Mouse (Mus musculus) midbrain, embryonic 13.5 days (tissue): ENCODE data around the gene Ilk. TPM values are rescaled to one million over a fixed set of nuclear protein-coding genes. Genes with fewer than 3 reads are reported as not detected.

Experiments used
- ATAC-seq: fragments of 200-750 bp; cut with Nextera tagmentation; 2 replicates; pipeline ENCODE4 v1.8.0; 2017; ENCODE audit warnings: mild to moderate bottlenecking, moderate TSS enrichment, moderate library complexity
- H3K27ac ChIP-seq: fragments of 300-500 bp; sonication (generic); 2 replicates; pipeline ENCODE4 v1.5.1; 2015; ENCODE audit warnings: inconsistent platforms, mild to moderate bottlenecking, moderate library complexity
- H3K27me3 ChIP-seq: fragments of 300-500 bp; sonication (generic); 2 replicates; pipeline ENCODE4 v1.6.1; 2015; ENCODE audit warnings: mild to moderate bottlenecking, inconsistent platforms
- H3K36me3 ChIP-seq: fragments of 300-500 bp; sonication (generic); 2 replicates; pipeline ENCODE4 v1.6.1; 2015; ENCODE audit warnings: mild to moderate bottlenecking, inconsistent platforms
- H3K4me1 ChIP-seq: fragments of 300-500 bp; sonication (generic); replicated peaks from 2 replicates; pipeline ENCODE4 v1.6.1; 2015; ENCODE audit warnings: inconsistent platforms
- H3K4me2 ChIP-seq: fragments of 300-500 bp; sonication (generic); replicated peaks from 2 replicates; pipeline ENCODE4 v1.6.1; 2015; ENCODE audit warnings: moderate library complexity, mild to moderate bottlenecking, inconsistent platforms
- H3K4me3 ChIP-seq: fragments of 300-500 bp; sonication (generic); replicated peaks from 2 replicates; pipeline ENCODE4 v1.5.1; 2015; ENCODE audit warnings: mild to moderate bottlenecking, inconsistent platforms
- H3K9ac ChIP-seq: fragments of 300-500 bp; sonication (generic); replicated peaks from 2 replicates; pipeline ENCODE4 v1.6.1; 2015; ENCODE audit warnings: mild to moderate bottlenecking, inconsistent platforms
- H3K9me3 ChIP-seq: fragments of 300-500 bp; sonication (generic); 2 replicates; pipeline ENCODE4 v1.6.1; 2016; ENCODE audit warnings: mild to moderate bottlenecking, inconsistent platforms
- WGBS: fragments of 180-500 bp; shearing (Covaris S2); methylation state at CpG from one replicate; pipeline ENCODE4 v1.1.7; 2015; 5-methylcytosine and 5-hydroxymethylcytosine counted together
- polyA plus RNA-seq: library from polyadenylated mRNA; unstranded; fragments of >200 nt; fragmentation: Nextera tagmentation; extraction: Ambion mirVana; gene quantifications from 2 replicates; pipeline ENCODE4 v1.2.1, GENCODE M21; 2015

The Ilk gene
- 180 and 198 TPM in 2 replicates for polyA plus RNA-seq

GRCm38 (mm10) chr7:105736264-105736901 is at the start of gene Ilk:
Gene Ilk (plus strand): TSS chr7:105736592.
- Histone ChIP-seq H3K27ac (peak within 1 kb of the TSS; percentile 75), H3K9ac (peak within 1 kb of the TSS; percentile 86), H3K4me1 (peaks cover 34% of the 10 kb centered on the region), H3K4me2 (peak within 1 kb of the TSS; percentile 84), H3K4me3 (peak within 1 kb of the TSS; percentile 84), H3K27me3 (no peaks in the 10 kb centered on the region), H3K36me3 (peaks cover 51% of the 10 kb centered on the region), H3K9me3 (no peaks in the 10 kb centered on the region)
- peak; percentile 97 for ATAC-seq
- under 1% methylated on average over 57 of the region's 62 CpGs for WGBS

GRCm38 (mm10) chr7:105690875-105691274 is 45.5 kb upstream of the Ilk start:
- H3K4me2 ChIP-seq: no peak overlapping the region
- H3K36me3 ChIP-seq: no peaks in the 10 kb centered on the region
- H3K27me3 ChIP-seq: no peaks in the 10 kb centered on the region
- 76% methylated on average over 1 of the region's 1 CpGs for WGBS
- 0 out of 2 replicates have a peak, but pooled peaks cover under 1% of the 10 kb centered on the region for H3K4me1 ChIP-seq
- H3K27ac ChIP-seq: no peak overlapping the region
- H3K4me3 ChIP-seq: no peak overlapping the region
- no peak for ATAC-seq
- no peak overlapping the region for H3K9ac ChIP-seq
- H3K9me3 ChIP-seq: no peaks in the 10 kb centered on the region

GRCm38 (mm10) chr7:105703184-105703583 is 33.2 kb upstream of the Ilk start:
- Histone ChIP-seq H3K27ac (no peak overlapping the region), H3K4me3 (no peak overlapping the region), H3K36me3 (no peaks in the 10 kb centered on the region), H3K4me2 (no peak overlapping the region), H3K27me3 (no peaks in the 10 kb centered on the region), H3K9me3 (no peaks in the 10 kb centered on the region), H3K9ac (no peak overlapping the region), H3K4me1 (no peaks in the 10 kb centered on the region)
- 84% methylated on average over 16 of the region's 16 CpGs for WGBS
- ATAC-seq: no peak

GRCm38 (mm10) chr7:105703816-105704215 is 32.6 kb upstream of the Ilk start:
- Histone ChIP-seq H3K4me1 (no peaks in the 10 kb centered on the region), H3K9ac (no peak overlapping the region), H3K9me3 (no peaks in the 10 kb centered on the region), H3K27ac (no peak overlapping the region), H3K27me3 (no peaks in the 10 kb centered on the region), H3K4me3 (no peak overlapping the region), H3K36me3 (no peaks in the 10 kb centered on the region), H3K4me2 (no peak overlapping the region)
- 90% methylated on average over 4 of the region's 4 CpGs for WGBS
- ATAC-seq: no peak

GRCm38 (mm10) chr7:105708733-105709132 is 27.7 kb upstream of the Ilk start:
- ATAC-seq: no peak
- Histone ChIP-seq H3K9me3 (no peaks in the 10 kb centered on the region), H3K4me3 (no peak overlapping the region), H3K27me3 (no peaks in the 10 kb centered on the region), H3K27ac (no peak overlapping the region), H3K36me3 (no peaks in the 10 kb centered on the region), H3K4me1 (no peaks in the 10 kb centered on the region), H3K4me2 (no peak overlapping the region), H3K9ac (no peak overlapping the region)
- WGBS: 96% methylated on average over 5 of the region's 5 CpGs

- Histone ChIP-seq H3K27me3 (no peaks in the 10 kb centered on the region), H3K4me3 (no peak overlapping the region), H3K4me2 (no peak overlapping the region), H3K36me3 (no peaks in the 10 kb centered on the region), H3K27ac (no peak overlapping the region), H3K4me1 (no peaks in the 10 kb centered on the region), H3K9ac (no peak overlapping the region), H3K9me3 (no peaks in the 10 kb centered on the region)
- WGBS: 59% methylated on average over 3 of the region's 3 CpGs
- ATAC-seq: no peak
These were observed 21.0 kb upstream of the Ilk start for GRCm38 (mm10) chr7:105715366-105715765.

- Histone ChIP-seq H3K4me3 (no peak overlapping the region), H3K4me2 (no peak overlapping the region), H3K27ac (no peak overlapping the region), H3K4me1 (peaks cover 3% of the 10 kb centered on the region), H3K27me3 (no peaks in the 10 kb centered on the region), H3K9me3 (no peaks in the 10 kb centered on the region), H3K36me3 (no peaks in the 10 kb centered on the region), H3K9ac (no peak overlapping the region)
- no peak for ATAC-seq
- 81% methylated on average over 2 of the region's 2 CpGs for WGBS
These were observed 14.5 kb upstream of the Ilk start for GRCm38 (mm10) chr7:105721916-105722315.

- peaks cover 15% of the 10 kb centered on the region for H3K36me3 ChIP-seq
- peak; percentile 87 for ATAC-seq
- 0 out of 2 replicates have a peak overlapping the region, but pooled peaks have one; percentile 40 for H3K9ac ChIP-seq
- no peak overlapping the region for H3K4me2 ChIP-seq
- no peaks in the 10 kb centered on the region for H3K9me3 ChIP-seq
- 84% methylated on average over 4 of the region's 4 CpGs for WGBS
- H3K4me1 ChIP-seq: peaks cover 17% of the 10 kb centered on the region
- H3K27ac ChIP-seq: no peak overlapping the region
- H3K27me3 ChIP-seq: no peaks in the 10 kb centered on the region
- no peak overlapping the region for H3K4me3 ChIP-seq
These were observed 10.0 kb upstream of the Ilk start for GRCm38 (mm10) chr7:105726144-105726979.

- H3K4me1 ChIP-seq: peaks cover 17% of the 10 kb centered on the region
- H3K27ac ChIP-seq: no peak overlapping the region
- peaks cover 21% of the 10 kb centered on the region for H3K36me3 ChIP-seq
- no peak for ATAC-seq
- no peaks in the 10 kb centered on the region for H3K27me3 ChIP-seq
- H3K4me2 ChIP-seq: no peak overlapping the region
- H3K4me3 ChIP-seq: no peak overlapping the region
- 0 out of 2 replicates have a peak overlapping the region, but pooled peaks have one; percentile 40 for H3K9ac ChIP-seq
- no peaks in the 10 kb centered on the region for H3K9me3 ChIP-seq
- 90% methylated on average over 4 of the region's 4 CpGs for WGBS
These were observed 9.4 kb upstream of the Ilk start for GRCm38 (mm10) chr7:105726980-105727325.

GRCm38 (mm10) chr7:105728701-105729428 is 7.5 kb upstream of the Ilk start:
- Histone ChIP-seq H3K4me1 (peaks cover 17% of the 10 kb centered on the region), H3K27ac (peak overlapping the region; percentile 45), H3K4me2 (no peak overlapping the region), H3K9me3 (no peaks in the 10 kb centered on the region), H3K9ac (peak overlapping the region; percentile 37; the same call in 1 of the 2 replicates), H3K4me3 (no peak overlapping the region), H3K36me3 (peaks cover 40% of the 10 kb centered on the region), H3K27me3 (no peaks in the 10 kb centered on the region)
- WGBS: 31% methylated on average over 6 of the region's 6 CpGs
- ATAC-seq: peak; percentile 57; the same call in 1 of the 2 replicates

GRCm38 (mm10) chr7:105733836-105734235 is 2.6 kb upstream of the Ilk start:
- WGBS: 95% methylated on average over 11 of the region's 11 CpGs
- H3K4me2 ChIP-seq: no peak overlapping the region
- no peak overlapping the region for H3K27ac ChIP-seq
- peaks cover 40% of the 10 kb centered on the region for H3K4me1 ChIP-seq
- H3K27me3 ChIP-seq: no peaks in the 10 kb centered on the region
- peaks cover 47% of the 10 kb centered on the region for H3K36me3 ChIP-seq
- no peak for ATAC-seq
- H3K4me3 ChIP-seq: no peak overlapping the region
- H3K9me3 ChIP-seq: no peaks in the 10 kb centered on the region
- H3K9ac ChIP-seq: no peak overlapping the region

GRCm38 (mm10) chr7:105734826-105735225 is 1.6 kb upstream of the Ilk start:
- peaks cover 34% of the 10 kb centered on the region for H3K4me1 ChIP-seq
- H3K4me3 ChIP-seq: no peak overlapping the region
- no peak for ATAC-seq
- H3K27ac ChIP-seq: no peak overlapping the region
- H3K9me3 ChIP-seq: no peaks in the 10 kb centered on the region
- H3K36me3 ChIP-seq: peaks cover 45% of the 10 kb centered on the region
- no peak overlapping the region; the same call in 1 of the 2 replicates for H3K9ac ChIP-seq
- no peak overlapping the region for H3K4me2 ChIP-seq
- H3K27me3 ChIP-seq: no peaks in the 10 kb centered on the region
- 89% methylated on average over 8 of the region's 8 CpGs for WGBS
